Mouse (Mus musculus): ENCODE results near the gene Nufip1.

GRCm38 (mm10) chr14:76084188-76084587, 26.5 kb upstream of the Nufip1 start:
- TF ChIP-seq POLR2A (IDR thresholded peaks at IDR 0.05; ENCODE audit: extremely low read depth, insufficient read depth, low read length): no peak
- TF ChIP-seq CTCF (IDR thresholded peaks at IDR 0.05; ENCODE audit: extremely low read depth, insufficient read depth, low read length): no peak
